Mouse (Mus musculus) frontal cortex, postnatal 10 days (tissue): ENCODE measurements around the gene Pth1r.

ENCODE experiments used
- DNase-seq, 2 experiments: peaks; one replicate each; pipeline ENCODE4 v3.0.0; 2022; ENCODE audit warnings: low spot score in 2 of 2, mixed read lengths in 1 of 2

Pth1r gene

GRCm38 (mm10) chr9:110750404-110751187, 3.7 kb upstream of the Pth1r start:
- DNase-seq = no peak

- DNase-seq = no peak
Observed at GRCm38 (mm10) chr9:110748451-110748850, 1.5 kb upstream of the Pth1r start.

GRCm38 (mm10) chr9:110746238-110746637, 707 bp downstream of the Pth1r start:
- DNase-seq = no peak

GRCm38 (mm10) chr9:110745752-110746151, 1.2 kb downstream of the Pth1r start:
- DNase-seq = no peak

- no peak for DNase-seq
Observed at GRCm38 (mm10) chr9:110743456-110744323, 3.3 kb downstream of the Pth1r start.

GRCm38 (mm10) chr9:110742951-110743455, 3.9 kb downstream of the Pth1r start:
- no peak for DNase-seq

GRCm38 (mm10) chr9:110742295-110742950, 4.5 kb downstream of the Pth1r start:
- DNase-seq = no peak

GRCm38 (mm10) chr9:110741711-110742294, 5.1 kb downstream of the Pth1r start, which contains the start of gene Myl3:
TSS of gene Myl3 (plus strand) at chr9:110741861.
- no peak for DNase-seq

- DNase-seq = no peak
Observed at GRCm38 (mm10) chr9:110739961-110740360, 7.0 kb downstream of the Pth1r start.

- no peak for DNase-seq
Observed at GRCm38 (mm10) chr9:110738054-110738453, 8.9 kb downstream of the Pth1r start.

- no peak for DNase-seq
Observed at GRCm38 (mm10) chr9:110736362-110736761, 10.6 kb downstream of the Pth1r start.

GRCm38 (mm10) chr9:110734154-110734553, 12.8 kb downstream of the Pth1r start:
- no peak for DNase-seq

- DNase-seq = no peak
Observed at GRCm38 (mm10) chr9:110733102-110733501, 13.8 kb downstream of the Pth1r start.

- DNase-seq = peak in 1 of 2 experiments; percentile 56
Observed at GRCm38 (mm10) chr9:110732623-110733022, 14.3 kb downstream of the Pth1r start.

GRCm38 (mm10) chr9:110731859-110732258, 15.1 kb downstream of the Pth1r start:
- DNase-seq = no peak

GRCm38 (mm10) chr9:110729841-110730240, 17.1 kb downstream of the Pth1r start:
- no peak for DNase-seq

GRCm38 (mm10) chr9:110726867-110727266, 20.1 kb downstream of the Pth1r start:
- DNase-seq = no peak

GRCm38 (mm10) chr9:110725721-110726135, 21.2 kb downstream of the Pth1r start:
- DNase-seq = peak in 1 of 2 experiments; percentile 44

- DNase-seq = no peak
Observed at GRCm38 (mm10) chr9:110722060-110722459, 24.9 kb downstream of the Pth1r start.

- no peak for DNase-seq
Observed at GRCm38 (mm10) chr9:110719977-110720376, 27.0 kb downstream of the Pth1r start.

GRCm38 (mm10) chr9:110718810-110719209, 28.1 kb downstream of the Pth1r start:
- no peak for DNase-seq
